Mouse (Mus musculus) G1E (cell line): ENCODE results near the gene Golt1a.

Experiments
- CTCF ChIP-seq: IDR thresholded peaks from 2 replicates; pipeline ENCODE4 v1.5.1; 2012; ENCODE audit warnings: low read depth, low read length, inconsistent platforms, mixed read lengths
- POLR2AphosphoS5 ChIP-seq: IDR thresholded peaks from 2 replicates; pipeline ENCODE4 v1.6.1; 2012; ENCODE audit warnings: low read depth, low read length, inconsistent platforms; ENCODE audit not compliant: insufficient replicate concordance

DNA sequence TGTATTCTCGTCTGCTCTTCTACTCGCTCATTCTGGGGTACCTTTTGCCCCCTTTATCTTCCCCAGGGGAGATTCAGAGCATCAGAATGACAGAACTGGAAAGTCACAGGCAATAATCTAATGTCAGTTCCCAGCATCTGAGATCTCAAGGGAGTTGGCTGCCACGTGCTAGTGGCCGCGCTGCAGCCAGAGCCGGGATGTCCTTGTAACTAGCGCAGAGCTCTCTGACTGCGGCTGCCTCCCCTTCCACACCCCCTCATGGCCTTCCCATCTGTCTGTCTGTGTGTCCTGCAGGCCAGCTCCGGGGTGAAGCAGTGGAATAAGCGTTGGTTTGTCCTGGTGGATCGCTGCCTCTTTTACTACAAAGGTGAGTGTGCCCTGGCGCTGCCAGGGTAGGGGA is 45.2 kb upstream of the Golt1a start:
- TF ChIP-seq CTCF: no peak
- TF ChIP-seq POLR2AphosphoS5: no peak
